Mouse (Mus musculus): ENCODE results near the gene Rnf185. TPM values are rescaled to one million over a fixed set of nuclear protein-coding genes. Genes with fewer than 3 reads are reported as not detected.
A peak's percentile ranks its signal among the peaks of the same experiment; 100 is the strongest.

Gene Rnf185
- polyA plus RNA-seq, 1 experiment from 2014 or later: 31.2 TPM

DNA sequence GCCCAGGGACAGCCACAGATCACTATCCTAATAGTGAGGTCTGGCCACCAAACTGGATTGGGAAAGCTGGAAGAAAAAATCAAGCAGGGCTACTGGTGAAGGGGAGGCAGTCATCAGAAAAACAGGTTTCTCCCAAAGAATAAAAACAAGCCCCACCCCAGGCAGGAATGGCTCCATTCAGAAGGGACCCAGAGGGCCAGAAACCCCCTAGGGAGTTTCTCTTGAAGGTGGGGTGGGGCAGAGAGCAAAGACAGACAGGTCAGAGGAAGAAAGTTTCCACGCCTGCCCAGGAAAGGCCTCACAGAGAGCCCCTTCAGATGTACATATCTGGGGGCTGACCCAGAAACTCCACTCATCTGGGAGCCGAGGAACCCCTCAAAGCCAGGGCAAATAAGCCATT lies 82.0 kb downstream of the Rnf185 start:
- Histone ChIP-seq H3K36me3 (no peaks in the 10 kb centered on the region), H3K27me3 (replicated peaks) (no peaks in the 10 kb centered on the region), H3K9me3 (no peaks in the 10 kb centered on the region), H3K27ac (0 out of 2 replicates have a peak overlapping the region, but pooled peaks have one; percentile 27), H3K9ac (peak overlapping the region; percentile 50; the same call in 1 of the 2 replicates), H3K4me3 (replicated peaks) (peak overlapping the region; percentile 42; the same call in 1 of the 2 replicates), H3K4me2 (replicated peaks) (peak overlapping the region; percentile 77), H3K4me1 (replicated peaks) (peaks cover 38% of the 10 kb centered on the region)
- no peak for ATAC-seq
- 80% methylated on average over 2 of the region's 2 CpGs for WGBS

DNA sequence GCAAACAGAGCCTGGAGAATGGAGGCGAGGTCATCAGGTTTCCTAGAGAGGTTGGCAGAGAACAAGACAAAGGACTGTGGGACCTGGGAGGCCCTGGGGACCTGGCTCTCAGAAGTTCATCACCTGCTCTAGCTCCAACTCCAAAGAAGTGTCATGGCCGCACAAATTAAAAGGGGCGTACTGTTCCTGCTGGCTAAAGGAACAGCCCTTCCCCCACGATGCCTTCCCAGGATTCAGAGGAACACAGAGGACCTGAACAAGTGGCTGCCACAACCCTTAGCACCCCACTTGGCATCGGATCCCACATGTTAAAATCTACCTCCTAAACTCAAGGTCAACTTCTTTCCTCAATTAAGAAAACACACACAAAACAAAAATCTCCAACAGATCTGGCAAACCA lies 82.7 kb downstream of the Rnf185 start:
- H3K4me1 ChIP-seq (replicated peaks): peaks cover 35% of the 10 kb centered on the region
- no peak overlapping the region for H3K4me3 ChIP-seq (replicated peaks)
- no peaks in the 10 kb centered on the region for H3K27me3 ChIP-seq (replicated peaks)
- ATAC-seq: no peak
- peak overlapping the region; percentile 30 for H3K4me2 ChIP-seq (replicated peaks)
- H3K9ac ChIP-seq: no peak overlapping the region
- WGBS: 81% methylated on average over 5 of the region's 5 CpGs
- no peaks in the 10 kb centered on the region for H3K36me3 ChIP-seq
- no peaks in the 10 kb centered on the region for H3K9me3 ChIP-seq
- H3K27ac ChIP-seq: peak overlapping the region; percentile 15; the same call in 1 of the 2 replicates

DNA sequence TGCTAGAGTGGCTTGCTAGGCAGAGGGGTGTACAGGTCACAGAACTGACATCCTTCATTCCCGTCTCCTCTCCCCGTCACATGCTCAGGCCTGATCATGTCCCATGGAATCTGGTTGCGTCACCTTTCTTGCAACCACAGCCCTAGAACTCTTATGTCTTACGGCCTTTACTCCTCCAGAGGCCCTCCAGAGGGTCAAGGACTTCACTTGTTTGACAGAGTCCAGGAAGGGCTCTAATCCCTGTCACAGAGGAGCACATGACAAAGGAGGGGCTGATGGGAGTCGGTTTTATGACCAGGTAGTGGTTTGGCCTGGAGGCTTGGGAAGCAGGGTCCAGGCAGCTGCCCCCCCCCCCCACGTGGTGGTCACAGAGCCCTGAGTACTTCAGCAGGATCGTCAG lies 83.2 kb downstream of the Rnf185 start:
- Histone ChIP-seq H3K4me1 (replicated peaks) (peaks cover 30% of the 10 kb centered on the region), H3K9ac (no peak overlapping the region), H3K27ac (peak overlapping the region; percentile 15; the same call in 1 of the 2 replicates), H3K9me3 (no peaks in the 10 kb centered on the region), H3K27me3 (replicated peaks) (no peaks in the 10 kb centered on the region), H3K4me3 (replicated peaks) (no peak overlapping the region), H3K4me2 (replicated peaks) (peak overlapping the region; percentile 30), H3K36me3 (no peaks in the 10 kb centered on the region)
- ATAC-seq: peak; percentile 77
- WGBS: 39% methylated on average over 7 of the region's 7 CpGs

- H3K4me3 ChIP-seq (replicated peaks): no peak overlapping the region
- no peak overlapping the region for H3K27ac ChIP-seq
- H3K27me3 ChIP-seq (replicated peaks): no peaks in the 10 kb centered on the region
- peaks cover 16% of the 10 kb centered on the region for H3K4me1 ChIP-seq (replicated peaks)
- H3K9ac ChIP-seq: no peak overlapping the region
- H3K9me3 ChIP-seq: no peaks in the 10 kb centered on the region
- no peak overlapping the region for H3K4me2 ChIP-seq (replicated peaks)
- 89% methylated on average over 7 of the region's 7 CpGs for WGBS
- ATAC-seq: no peak
- H3K36me3 ChIP-seq: 0 out of 2 replicates have a peak, but pooled peaks cover 3% of the 10 kb centered on the region
These were observed 85.8 kb downstream of the Rnf185 start for GRCm38 (mm10) chr11:3366411-3366810.

Other genes with a start within 250 kb of the Rnf185 start
- 40.0 and 40.4 TPM in 2 replicates for gene Eif4enif1, start 250.0 kb downstream of the Rnf185 start, polyA plus RNA-seq (2015; fragmentation: Nextera tagmentation; extraction: Ambion mirVana)
- 209 and 211 TPM in 2 replicates for gene Drg1, start 185.9 kb downstream of the Rnf185 start, polyA plus RNA-seq (2015; fragmentation: Nextera tagmentation; extraction: Ambion mirVana)
- 34.2 and 36.1 TPM in 2 replicates for gene Patz1, start 163.5 kb downstream of the Rnf185 start, polyA plus RNA-seq (2015; fragmentation: Nextera tagmentation; extraction: Ambion mirVana)
- gene Pik3ip1, start 122.0 kb downstream of the Rnf185 start, polyA plus RNA-seq (2015; fragmentation: Nextera tagmentation; extraction: Ambion mirVana): 8.5 and 8.7 TPM in 2 replicates
- 60.1 and 64.0 TPM in 2 replicates for gene Limk2, start 43.2 kb downstream of the Rnf185 start, polyA plus RNA-seq (2015; fragmentation: Nextera tagmentation; extraction: Ambion mirVana)
- gene Pla2g3, start 35.9 kb upstream of the Rnf185 start, polyA plus RNA-seq (2015; fragmentation: Nextera tagmentation; extraction: Ambion mirVana): 0.38 and 0.45 TPM in 2 replicates
- gene Inpp5j, start 52.5 kb upstream of the Rnf185 start, polyA plus RNA-seq (2015; fragmentation: Nextera tagmentation; extraction: Ambion mirVana): 4.2 and 4.6 TPM in 2 replicates
- gene Selenom, start 62.3 kb upstream of the Rnf185 start, polyA plus RNA-seq (2015; fragmentation: Nextera tagmentation; extraction: Ambion mirVana): 147 and 154 TPM in 2 replicates
- 78.3 and 79.6 TPM in 2 replicates for gene Smtn, start 88.2 kb upstream of the Rnf185 start, polyA plus RNA-seq (2015; fragmentation: Nextera tagmentation; extraction: Ambion mirVana)
- 20.9 and 21.1 TPM in 2 replicates for gene Morc2a, start 196.8 kb upstream of the Rnf185 start, polyA plus RNA-seq (2015; fragmentation: Nextera tagmentation; extraction: Ambion mirVana)

Measured in intestine, embryonic 15.5 days (tissue).